Mouse (Mus musculus) gastrocnemius, postnatal 25 days (tissue): Measurements from ENCODE around the gene Scaf8. TPM values are rescaled to one million over a fixed set of nuclear protein-coding genes. Genes with fewer than 3 reads are reported as not detected.
"Not testable (repeated sequence)": the region's sequence is repeated elsewhere in the genome, so short reads cannot be mapped to it uniquely, and the experiment has no call there.

ENCODE experiments used
- DNase-seq: peaks from one replicate; pipeline ENCODE4 v3.0.0; 2022
- long read RNA-seq, 2 experiments: library from polyadenylated mRNA; stranded (forward); transcript quantifications; one replicate each; pipeline ENCODE4 v2.0.0; 2021
- total RNA-seq, 2 experiments: library from RNA; stranded (reverse); gene quantifications; 1 replicate in 1 of 2; 2 replicates in 1 of 2; pipeline ENCODE4 v1.2.3; 2021

The Scaf8 gene
- 10 to 100 TPM; 17.9 to 20.1 TPM for total RNA-seq
- long read RNA-seq, experiment 1, partial matches to known transcripts = 1 of 2 reads
- long read RNA-seq, experiment 1, other reads (novel, unspliced or antisense) = 1 of 2 reads
- long read RNA-seq, experiment 2, partial matches to known transcripts = 1 of 4 reads
- long read RNA-seq, experiment 2, other reads (novel, unspliced or antisense) = 3 of 4 reads

DNA sequence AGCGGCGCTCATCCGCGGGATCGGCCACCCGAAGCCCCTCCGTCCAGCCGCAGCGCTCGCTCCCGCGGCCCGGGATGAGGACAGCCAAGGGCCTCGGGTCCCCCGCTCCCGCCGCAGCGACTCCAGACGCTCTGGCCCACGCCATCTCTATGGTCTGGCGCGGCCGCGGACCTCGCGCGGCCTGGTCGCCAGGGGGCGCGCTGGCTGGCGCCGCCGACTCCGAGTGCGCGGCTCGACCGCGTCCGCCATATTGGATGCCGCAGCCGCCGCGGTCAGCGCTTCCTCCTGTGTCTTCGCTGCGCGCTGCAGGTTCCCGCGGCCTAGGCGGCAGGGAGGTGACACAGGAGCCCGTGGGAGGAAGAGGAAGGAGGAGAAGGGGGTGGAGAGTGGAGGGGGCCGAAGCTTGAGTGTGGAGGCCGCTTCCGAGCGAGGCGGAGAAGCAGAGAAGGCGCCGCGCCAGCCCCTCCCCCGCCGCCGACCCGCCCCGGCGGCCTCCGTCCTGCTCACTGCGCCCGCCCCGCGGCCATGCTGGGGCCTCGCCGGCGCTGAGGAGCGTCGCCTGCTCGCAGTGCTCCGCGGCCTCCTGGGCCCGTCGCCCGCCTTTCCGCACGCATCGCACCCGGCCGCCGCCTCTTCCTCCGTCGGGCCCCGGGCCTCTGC is at the start of gene Scaf8:
Scaf8 (plus strand) TSS at position 253 of the 660 bp plus-strand sequence.
- DNase-seq = peak; percentile 93

DNA sequence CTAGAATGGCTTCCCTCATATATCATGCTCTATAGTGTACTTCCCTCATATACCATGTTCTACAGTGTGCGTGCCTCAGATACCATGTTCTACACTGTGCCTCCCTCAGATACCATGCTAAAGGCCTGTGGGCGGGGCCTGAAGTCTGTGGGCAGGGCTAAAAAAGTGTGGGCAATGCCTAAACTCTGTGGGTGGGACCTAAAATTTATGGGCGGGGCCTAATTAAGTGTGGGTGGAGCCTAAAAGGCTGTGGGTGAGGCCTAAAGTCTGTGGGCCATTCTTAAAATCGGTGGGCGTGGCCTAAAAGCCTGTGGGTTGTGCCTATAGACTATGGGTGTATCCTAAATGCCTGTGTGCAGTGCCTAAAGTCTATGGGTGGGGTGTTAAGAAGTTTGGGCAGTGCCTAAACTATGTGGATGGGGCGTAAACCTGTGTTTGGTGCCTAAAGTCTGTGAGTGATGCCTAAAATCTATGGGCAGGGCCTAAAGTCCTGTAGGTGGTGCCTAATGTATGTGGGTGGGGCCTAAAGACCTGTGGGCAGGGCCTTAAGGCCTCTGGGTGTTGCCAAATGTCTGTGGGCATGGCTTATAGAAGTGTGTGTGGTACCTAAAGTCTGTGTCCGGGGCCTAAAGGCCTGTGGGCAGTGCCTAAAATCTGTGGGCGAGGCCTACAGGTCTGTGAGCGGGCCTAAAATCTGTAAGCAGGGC is 39.5 kb upstream of the Scaf8 start:
- DNase-seq = no peak

DNA sequence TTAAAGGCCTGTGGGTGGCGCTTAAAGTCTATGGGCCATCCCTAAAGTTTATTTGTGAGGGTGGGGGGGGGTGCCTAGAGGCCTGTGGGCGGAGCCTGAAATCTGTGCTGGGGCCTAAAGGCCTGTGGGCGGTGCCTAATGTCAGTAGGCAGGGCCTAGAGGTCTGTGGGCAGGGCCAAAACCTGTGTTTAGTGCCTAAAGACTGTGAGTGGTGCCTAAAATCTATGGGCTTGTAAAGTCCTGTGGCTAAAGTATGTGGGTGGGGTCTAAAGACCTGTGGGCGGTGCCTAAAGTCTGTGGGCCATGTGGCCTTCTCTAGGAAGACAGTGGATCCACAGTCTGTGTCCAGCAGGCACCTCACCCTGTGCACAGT is 38.9 kb upstream of the Scaf8 start:
- DNase-seq = no peak

DNA sequence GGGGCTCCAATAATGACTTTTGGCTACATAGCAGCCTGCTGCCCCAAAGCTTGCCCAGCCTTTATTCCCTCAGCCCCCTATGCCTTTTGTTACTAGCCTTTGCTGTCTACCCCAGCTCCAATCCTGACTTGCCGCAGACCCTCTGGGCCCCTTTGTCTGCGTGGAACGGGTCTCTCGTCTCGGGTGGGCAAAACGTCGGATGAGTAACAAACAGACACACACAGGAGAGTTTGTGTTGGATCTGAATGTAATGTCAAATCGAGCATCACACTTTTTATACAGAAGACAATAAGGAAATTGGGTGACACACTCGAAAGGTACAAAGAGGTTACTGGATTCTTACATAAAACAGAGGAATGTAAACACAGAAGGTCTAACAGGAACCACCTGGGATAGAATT is 36.8 kb upstream of the Scaf8 start:
- not testable (repeated sequence) for DNase-seq

DNA sequence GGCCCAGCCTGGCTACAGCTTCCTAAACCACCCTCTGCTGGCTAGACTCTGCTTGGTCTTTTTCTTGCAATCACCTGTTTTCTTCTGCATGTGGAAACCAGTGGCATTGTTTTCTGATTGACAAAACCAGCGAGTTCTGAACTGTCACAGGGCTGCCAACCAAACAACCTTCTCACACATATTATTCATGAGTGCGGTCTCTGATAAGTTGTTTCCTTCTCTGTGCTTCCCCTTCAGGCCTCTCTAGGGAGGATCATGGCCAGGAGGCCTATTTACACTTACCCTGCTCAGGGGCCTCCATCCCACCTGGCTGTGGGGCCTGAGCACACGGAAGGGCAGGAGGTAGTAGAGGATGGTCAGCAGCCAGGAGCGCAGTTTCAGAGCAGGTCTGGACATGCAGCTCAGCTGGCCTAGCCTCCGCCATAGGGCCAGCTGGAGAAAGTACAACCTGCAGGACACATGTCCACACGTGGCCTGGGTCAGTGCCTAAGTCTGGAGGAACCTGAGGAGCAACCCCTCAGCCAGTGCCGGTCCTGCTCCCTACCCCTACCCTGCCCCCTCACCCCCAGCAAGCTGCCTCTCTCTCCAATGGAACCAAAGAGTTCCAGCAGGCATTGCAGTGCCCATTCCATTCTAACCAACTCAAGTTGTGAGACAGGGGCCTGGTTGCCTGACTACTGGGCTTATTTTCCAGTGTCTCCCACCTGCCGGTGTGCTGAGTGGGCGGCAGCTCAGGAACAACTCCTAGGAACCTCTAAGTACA is 34.0 kb upstream of the Scaf8 start:
- not testable (repeated sequence) for DNase-seq

DNA sequence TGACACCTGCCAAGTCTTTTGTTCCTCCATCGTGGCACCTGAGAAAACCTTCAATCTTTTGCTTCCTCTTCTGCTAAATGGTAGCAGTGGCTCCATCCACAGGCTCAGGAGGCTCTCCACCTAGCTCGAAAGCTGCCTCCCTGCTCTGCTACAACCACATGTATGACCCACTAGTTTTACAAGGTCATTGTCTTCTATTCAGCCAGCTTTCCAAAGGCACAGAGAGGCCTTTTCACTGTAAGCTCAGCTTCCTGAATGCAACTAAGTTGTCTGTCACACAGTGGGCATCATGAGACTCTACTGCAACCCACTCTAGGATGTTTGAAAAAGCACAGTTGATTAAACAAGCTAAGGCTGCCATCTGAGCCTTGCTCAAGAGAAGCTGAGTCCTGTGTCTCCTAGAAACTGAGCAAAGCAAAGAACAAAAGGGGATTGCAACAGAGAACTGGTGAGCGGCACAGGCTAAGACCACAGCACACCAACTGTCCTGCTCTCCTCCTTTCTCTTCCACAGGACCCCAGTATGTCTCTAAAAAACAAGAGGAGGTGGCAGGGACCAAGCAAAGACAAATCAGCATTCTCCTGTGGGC is 33.2 kb upstream of the Scaf8 start:
- DNase-seq = not testable (repeated sequence)

DNA sequence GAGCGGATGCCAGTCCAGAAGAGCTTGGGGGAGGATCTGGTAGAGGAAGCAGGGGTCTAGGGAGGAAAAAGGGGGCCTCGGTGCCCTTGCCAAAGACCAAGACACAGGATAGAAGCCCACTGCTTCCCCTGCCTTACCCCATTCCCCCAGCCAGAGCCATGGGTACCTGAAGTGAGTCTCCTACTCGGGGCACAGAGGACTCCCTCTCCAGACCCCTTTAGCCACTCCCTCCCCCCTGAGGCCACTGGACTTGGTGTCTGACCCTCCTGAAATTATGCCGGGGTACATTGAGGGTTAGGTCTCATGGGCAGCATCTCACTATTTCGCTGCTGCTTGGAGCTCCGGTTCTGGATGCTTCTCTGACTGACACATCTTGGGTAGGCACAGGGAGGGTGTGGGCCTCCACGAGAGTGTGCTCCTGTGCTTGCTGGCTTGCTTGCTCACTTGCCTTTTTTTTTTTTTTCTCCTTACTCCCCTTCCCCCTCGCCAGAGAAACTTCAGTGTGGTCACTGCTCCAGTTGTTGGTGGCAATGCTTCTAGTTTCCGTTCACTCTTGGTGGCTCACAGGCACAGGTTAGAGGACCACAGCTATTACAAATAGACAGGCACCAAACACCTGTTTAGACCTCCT is 32.5 kb upstream of the Scaf8 start:
- peak; percentile 53 for DNase-seq

DNA sequence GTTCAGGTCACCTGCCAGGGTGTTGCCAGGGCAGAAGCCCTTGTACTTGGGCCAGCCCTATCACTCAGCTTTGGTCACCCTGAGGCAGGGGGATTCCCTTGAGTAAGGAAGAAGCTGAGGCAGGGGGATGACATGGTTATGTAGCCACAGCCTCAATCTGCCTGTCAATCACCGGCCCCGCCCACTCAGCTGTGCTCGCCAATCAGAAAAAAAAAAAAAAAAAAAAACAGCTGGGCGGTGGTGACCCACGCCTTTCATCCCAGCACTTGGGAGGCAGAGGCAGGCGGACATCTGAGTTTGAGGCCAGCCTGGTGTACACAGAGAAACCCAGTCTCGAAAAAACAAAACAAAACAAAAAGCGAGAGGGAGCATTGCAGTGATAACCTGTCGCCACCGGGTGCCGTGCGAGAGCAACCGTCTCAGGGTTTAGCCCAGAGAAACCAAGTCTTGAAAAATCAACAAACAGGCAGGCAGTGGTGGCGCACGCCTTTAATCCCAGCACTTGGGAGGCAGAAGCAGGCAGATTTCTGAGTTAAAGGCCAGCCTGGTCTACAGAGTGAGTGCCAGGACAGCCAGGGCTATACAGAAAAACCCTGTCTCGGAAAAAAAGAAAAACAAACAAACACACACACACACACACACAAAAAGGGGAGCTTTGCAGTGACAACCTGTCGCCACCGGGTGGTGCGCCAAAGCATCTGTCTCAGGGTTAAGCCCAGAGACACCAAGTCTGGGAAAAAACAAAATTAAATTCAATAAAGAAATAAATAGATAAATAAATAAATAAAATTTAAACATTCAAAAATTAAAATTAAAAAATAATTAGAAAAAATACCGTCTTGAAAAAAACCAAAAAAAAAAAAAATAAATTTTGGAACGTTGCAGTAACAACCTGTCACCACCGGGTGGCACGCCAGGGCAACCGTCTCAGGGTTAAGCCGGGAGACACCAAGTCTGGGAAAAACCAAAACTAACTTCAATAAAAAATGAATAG is 31.7 kb upstream of the Scaf8 start:
- DNase-seq = peak; percentile 48

DNA sequence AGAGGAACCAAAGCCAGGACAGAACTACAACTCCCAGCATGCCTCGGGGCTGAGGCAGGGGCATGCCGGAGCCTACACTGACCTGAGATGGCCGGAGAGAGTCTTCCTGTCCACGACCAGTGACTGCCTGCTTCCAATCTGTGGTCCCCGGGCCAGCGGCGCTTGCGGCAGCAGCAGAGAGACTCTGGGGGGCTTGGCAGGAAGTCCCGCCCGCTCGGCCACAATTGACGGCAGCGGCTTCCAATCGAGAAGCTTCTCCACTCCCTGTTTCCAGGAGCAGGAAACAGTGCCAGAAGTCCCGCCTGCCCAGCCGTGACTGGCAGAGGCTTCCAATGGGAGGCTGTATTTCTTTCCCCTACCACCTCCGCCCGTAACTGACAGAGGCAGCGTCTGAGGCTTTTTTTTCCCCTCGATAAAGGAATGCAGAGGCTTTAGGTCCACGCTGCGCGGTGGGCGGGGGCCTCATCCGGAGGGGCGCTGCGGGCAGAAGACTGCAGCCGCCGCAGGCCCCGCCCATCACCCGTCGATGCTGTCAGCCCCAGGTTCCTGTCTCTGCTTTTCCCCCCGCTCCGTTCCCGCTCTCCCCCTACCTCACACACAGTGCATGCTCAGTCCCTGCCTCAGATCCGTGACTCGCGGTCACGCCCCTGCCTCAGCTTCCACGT is 30.8 kb upstream of the Scaf8 start:
- DNase-seq = peak; percentile 94

DNA sequence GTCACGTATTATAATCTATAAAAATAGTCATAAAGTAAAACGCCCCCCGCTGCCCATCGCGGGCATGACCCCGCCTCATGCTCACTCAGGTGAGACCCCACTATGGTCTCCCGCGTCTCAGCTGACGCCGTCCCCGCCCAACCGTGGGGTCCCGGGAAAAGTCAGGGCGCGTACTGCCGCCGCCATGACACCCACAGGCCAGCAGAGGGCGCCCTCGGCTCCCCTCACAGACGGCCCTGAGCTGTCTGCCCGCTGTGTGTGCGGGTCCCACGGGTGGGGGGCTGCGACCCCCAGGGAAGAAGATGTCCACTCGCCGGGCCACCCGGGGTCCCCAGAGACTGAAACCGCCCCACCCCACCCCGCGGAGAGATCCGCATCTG is 30.2 kb upstream of the Scaf8 start:
- DNase-seq = peak; percentile 75

DNA sequence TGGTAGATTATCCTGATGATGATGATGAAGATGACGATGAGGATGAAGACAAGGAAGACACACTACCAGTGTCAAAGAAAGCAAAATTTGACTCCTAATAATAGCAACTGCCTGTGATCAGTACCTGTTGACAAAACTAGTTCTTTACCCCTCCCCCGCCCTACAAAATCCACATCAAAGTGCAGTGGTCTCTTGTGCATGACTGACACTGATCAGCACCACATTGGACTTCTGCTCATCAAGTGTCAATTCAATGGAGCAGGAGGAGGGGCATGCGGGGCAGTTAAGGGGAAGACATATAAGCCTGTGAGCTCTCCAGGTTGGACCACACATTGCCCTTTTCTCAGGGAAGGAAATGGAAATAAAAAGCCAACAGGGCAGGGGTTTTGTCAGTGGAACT is 29.6 kb upstream of the Scaf8 start:
- no peak for DNase-seq

DNA sequence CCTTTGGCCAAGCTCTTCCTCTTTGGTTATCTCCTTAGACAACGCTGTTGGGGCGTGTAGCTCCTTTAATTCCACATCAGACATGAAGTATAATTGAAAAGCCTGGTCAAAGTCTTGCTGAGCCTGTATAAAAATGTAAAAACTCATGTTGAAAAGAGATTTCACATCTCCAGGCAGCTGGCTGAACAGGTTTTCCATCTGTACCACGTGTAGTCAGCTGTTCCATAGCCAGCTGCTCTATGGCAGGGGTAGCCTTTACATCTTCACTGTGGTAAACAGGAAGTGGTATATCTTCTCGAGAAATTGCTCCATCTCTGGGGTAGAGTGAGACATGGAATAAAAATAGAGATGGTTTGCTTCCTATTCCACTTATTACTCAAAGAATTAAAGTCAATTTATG is 22.1 kb upstream of the Scaf8 start:
- DNase-seq = no peak

DNA sequence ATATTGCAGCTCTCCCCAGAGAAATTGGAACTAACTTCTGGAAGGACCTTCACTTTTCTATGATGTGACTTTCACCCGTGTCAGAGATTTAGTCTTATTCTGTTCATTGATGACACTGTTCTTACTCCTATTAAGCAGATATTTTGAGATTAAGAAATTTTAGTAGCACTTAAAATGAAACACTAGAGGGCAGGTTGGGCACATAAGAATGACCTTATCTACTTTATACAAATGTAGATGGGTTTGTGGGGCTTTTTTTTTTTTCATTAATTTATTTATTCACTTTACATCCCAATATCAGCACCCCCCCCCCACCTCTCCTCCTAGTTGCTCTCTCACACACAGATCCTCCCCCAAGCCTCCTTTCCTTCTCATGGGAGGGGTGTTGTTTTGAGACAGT is 15.5 kb upstream of the Scaf8 start:
- not testable (repeated sequence) for DNase-seq

DNA sequence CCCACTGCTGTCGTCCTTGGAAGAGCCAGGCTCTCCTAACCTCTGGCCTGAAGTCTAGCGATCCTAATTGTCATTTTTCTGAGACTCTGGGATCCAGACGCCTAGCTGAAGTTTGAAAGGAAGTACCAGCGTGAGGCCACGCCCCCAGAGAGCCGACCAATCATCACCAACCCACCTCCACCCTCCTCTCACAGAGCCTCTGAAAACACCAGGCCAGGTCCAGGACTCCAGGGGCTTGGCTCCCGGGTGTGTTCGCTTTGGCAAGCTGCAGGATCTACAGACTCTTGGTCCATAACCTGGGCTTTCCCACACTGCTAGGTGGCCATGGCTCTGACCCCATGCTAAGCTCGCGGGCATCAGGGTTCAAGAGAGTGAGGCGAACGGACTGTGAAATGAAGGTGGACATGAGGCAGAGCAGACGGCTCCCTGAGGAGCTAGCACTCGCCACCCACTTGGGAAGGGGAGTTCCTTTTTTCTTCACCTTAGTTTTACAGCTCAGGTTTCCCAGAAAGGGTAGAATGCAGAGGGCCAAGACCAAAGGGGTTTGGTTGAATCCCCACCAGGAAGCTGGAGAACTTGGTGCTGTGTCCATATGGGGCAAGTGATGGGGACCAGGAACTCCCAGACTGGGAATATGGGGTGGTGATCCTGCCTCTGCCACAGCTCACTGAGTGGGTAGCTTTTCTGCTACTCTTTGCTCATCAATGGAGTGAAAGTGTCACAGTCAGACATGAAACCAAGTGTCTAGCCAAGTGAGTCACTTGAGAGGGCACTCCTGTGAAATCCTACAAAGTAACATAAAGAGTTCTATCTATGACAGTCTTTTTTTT is 12.2 kb upstream of the Scaf8 start:
- DNase-seq = peak; percentile 57

DNA sequence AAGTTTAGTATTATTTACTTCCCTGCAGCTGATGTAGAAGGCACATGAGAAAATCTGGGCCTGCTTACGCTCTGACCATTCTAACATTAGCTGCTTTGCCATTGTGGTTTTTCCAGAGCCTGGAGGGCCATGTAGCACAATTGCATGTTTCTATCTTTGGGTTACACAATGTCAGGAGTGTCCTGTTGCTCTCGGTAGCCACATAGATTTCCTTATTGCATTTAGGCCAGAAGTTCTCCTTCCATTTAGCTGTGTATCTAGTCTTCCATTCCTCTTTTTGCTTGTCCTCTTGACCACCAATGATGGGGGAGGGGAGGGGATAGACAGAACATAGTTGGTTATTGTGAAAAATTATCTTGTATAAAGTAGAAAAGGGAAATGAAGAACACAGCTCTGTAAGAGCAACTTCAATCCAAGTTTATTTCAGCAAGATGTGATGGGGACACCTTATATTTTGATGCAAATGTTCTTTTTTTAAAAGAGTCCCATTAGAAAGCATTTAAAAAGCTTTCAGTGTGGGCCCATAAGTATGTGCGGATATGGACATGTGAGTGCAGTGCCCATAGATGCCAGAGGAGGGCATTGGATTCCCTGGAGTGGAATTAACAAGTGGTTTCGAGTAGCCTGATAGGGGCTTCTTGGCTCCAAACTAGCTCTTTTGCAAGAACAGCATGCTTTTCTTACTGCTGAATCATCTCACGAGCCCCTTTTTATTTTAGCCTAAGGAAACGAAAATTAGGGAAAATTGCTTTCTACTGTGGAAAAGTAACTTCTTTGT is 10.4 kb upstream of the Scaf8 start:
- no peak for DNase-seq

DNA sequence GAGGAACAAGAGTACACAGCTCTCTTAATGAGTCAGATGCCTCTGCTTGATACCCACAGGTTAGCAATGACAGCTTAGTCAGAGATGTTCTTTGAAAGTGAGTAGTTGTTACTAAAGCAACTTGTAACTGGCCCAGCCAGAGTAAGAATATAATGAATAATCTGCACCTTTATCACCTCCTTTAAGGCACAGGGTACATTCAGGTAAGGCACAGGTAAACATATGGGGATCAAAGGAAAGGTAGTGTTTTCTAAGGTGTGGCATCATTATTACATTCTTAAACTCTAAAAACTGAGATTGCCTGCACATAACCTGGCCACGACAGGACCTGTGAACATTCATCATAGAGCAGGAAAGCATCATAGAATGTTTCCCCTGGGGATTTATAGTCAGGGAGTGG is 9.8 kb upstream of the Scaf8 start:
- DNase-seq = no peak

DNA sequence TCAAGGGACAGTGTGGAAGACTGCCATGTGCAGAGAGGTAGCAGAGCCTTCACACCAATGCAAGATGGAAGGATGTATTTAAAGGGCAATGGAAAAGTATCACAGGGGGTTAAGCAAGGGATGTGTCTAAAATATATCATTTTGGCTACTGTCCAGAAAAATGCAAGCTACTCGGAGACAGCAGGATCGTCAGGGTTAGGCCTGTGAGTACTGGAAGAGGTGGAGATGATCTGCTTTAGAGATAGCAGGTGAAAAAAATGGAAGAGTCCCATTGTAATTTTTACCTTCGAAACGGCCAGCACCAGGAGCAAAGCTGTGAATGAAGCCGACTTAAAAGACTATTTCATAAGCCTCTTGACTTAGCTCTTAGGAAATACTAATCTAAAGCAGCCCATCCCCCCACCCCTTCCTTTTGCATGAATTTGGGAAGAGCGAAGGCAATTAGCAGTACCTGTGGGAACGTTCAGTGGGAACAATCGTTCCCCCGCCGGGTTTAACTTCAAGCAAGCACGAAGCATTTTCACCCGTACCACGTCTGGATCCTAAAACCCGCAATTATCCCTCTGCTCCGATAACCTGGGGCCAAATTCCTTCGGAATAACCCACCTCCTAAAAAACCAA is 925 bp upstream of the Scaf8 start:
- no peak for DNase-seq

DNA sequence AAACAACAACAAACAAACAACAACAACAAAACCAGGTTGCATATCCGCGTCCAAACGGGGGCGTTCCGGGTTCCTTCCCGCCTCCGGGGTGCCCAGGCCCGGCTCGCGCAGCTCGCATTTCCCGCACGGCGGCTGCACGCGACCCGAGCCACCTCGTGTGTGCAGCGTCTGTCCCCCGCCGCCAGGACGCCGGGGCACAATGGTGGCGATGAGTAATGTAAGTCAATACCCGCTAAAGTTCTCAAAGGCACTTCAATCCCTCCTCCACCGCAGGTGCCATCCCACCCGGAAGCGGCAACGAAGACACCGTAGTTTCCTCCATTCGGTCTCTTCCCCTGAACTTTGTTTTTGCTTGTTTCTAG is 433 bp upstream of the Scaf8 start:
- DNase-seq = no peak
